Mouse (Mus musculus) gastrocnemius, postnatal 4 days (tissue): Measurements from ENCODE around the gene Cgnl1. TPM values are rescaled to one million over a fixed set of nuclear protein-coding genes. Genes with fewer than 3 reads are reported as not detected.

Experiments
- DNase-seq, 2 experiments: peaks; one replicate each; pipeline ENCODE4 v3.0.0; 2021 to 2022; ENCODE audit warnings: low spot score in 2 of 2, mixed read lengths in 2 of 2
- total RNA-seq, 2 experiments: library from RNA; stranded (reverse); gene quantifications; 2 replicates each; pipeline ENCODE4 v1.2.3; 2021

Gene Cgnl1
- total RNA-seq, 2 experiments from 2014 or later, result 21.6 to 22.0 TPM

- DNase-seq, result no peak
Measured at GRCm38 (mm10) chr9:71589771-71590170, 181.6 kb downstream of the Cgnl1 start.

GRCm38 (mm10) chr9:71588930-71589592 lies 182.3 kb downstream of the Cgnl1 start:
- DNase-seq, result no peak

GRCm38 (mm10) chr9:71586408-71586807 lies 185.0 kb downstream of the Cgnl1 start:
- DNase-seq, result no peak

- no peak for DNase-seq
Measured at GRCm38 (mm10) chr9:71582771-71583170, 188.6 kb downstream of the Cgnl1 start.

- peak in 1 of 2 experiments; percentile 34 for DNase-seq
Measured at GRCm38 (mm10) chr9:71578896-71579564, 192.4 kb downstream of the Cgnl1 start.

Other genes with a start within 250 kb of the Cgnl1 start
- gene Myzap, start 179.2 kb downstream of the Cgnl1 start, total RNA-seq, result 10 to 100 TPM; 25.0 to 33.2 TPM